Mouse (Mus musculus): ENCODE results near the gene Atp11a. TPM values are rescaled to one million over a fixed set of nuclear protein-coding genes. Genes with fewer than 3 reads are reported as not detected.

Atp11a gene
- total RNA-seq, 1 experiment: 65.9 TPM

DNA sequence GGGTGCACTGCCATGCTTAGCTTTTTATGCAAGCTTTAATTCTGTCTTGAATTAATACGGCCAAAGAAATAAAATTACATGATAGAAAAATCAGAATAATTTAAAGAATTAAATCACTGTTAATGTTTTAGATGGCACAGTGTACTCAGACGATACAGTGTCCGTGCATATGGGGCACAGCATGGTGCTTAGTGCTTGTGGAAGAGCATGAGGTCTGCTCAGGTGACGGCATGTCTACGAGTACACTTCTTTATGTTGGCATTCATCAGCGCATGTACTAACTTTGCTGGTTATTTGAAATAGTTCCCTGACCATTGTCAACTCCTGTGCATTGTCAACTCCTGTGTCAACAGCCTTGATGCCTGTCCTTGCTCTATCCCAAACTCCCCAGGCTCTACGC is 12.5 kb downstream of the Atp11a start:
- Histone ChIP-seq H3K9me3 (ENCODE audit: control insufficient read depth, insufficient read depth, low read depth, low read length) (no peaks in the 10 kb centered on the region), H3K4me1 (ENCODE audit: control insufficient read depth in 2 of 2, insufficient read depth in 2 of 2, low read length in 2 of 2, poor library complexity in 1 of 2) (no peaks in the 10 kb centered on the region), H3K27ac (ENCODE audit: insufficient read depth, low read depth, low read length, poor library complexity, severe bottlenecking) (no peak overlapping the region), H3K9ac (ENCODE audit: insufficient read depth, low read depth, low read length, poor library complexity, severe bottlenecking) (no peak overlapping the region), H3K36me3 (ENCODE audit: control insufficient read depth, insufficient read depth, low read length, poor library complexity, severe bottlenecking) (no peaks in the 10 kb centered on the region; the same call in 1 of the 2 replicates), H3K4me3 (ENCODE audit: insufficient read depth in 1 of 2, low read depth in 1 of 2, low read length in 2 of 2, poor library complexity in 1 of 2, severe bottlenecking in 1 of 2) (no peak overlapping the region)
- in situ Hi-C loops (cut with MboI; ENCODE audit: low sequenced_read_pairs in 2 of 2, unreplicated experiment in 2 of 2): no loop called here
- TF ChIP-seq ZNF384 (IDR thresholded peaks at IDR 0.05; ENCODE audit: low read depth, low read length) (no peak), CHD2 (IDR thresholded peaks at IDR 0.05; ENCODE audit: low read depth, low read length) (no peak), HCFC1 (IDR thresholded peaks at IDR 0.05; ENCODE audit: borderline replicate concordance, insufficient read depth, low read length) (no peak), MAFK (IDR thresholded peaks at IDR 0.05; ENCODE audit: insufficient read depth, low read depth, low read length) (no peak), ZC3H11A (IDR thresholded peaks at IDR 0.05; ENCODE audit: borderline replicate concordance, low read depth, low read length) (no peak)
- DNase-seq (ENCODE audit: low read depth, low spot score): no peak

DNA sequence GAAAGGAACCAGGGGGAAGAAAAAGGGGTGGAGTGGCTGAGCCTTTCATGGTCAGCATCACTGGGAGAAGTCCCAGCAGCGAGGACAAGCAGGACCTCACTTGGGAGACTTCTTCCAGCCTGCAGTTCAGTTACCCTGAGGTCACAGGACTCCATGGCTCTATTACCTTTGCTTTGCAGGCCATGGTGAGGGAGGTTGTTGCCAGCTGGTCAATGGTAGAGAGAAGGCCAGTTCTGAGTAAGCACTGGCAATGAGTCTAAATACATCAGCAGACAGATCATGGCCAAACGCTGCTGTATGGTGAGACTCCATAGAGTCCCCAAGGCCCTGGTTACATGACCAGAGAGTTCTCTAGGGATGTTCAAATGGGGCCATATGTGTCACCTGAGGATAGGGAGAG is 15.5 kb downstream of the Atp11a start:
- DNase-seq (ENCODE audit: low read depth, low spot score): no peak
- no peak for TF ChIP-seq MAFK (IDR thresholded peaks at IDR 0.05; ENCODE audit: insufficient read depth, low read depth, low read length)
- no peak for TF ChIP-seq CHD2 (IDR thresholded peaks at IDR 0.05; ENCODE audit: low read depth, low read length)
- no peak for TF ChIP-seq HCFC1 (IDR thresholded peaks at IDR 0.05; ENCODE audit: borderline replicate concordance, insufficient read depth, low read length)
- no peak for TF ChIP-seq ZC3H11A (IDR thresholded peaks at IDR 0.05; ENCODE audit: borderline replicate concordance, low read depth, low read length)
- TF ChIP-seq ZNF384 (IDR thresholded peaks at IDR 0.05; ENCODE audit: low read depth, low read length): no peak
- no peaks in the 10 kb centered on the region for H3K4me1 ChIP-seq (ENCODE audit: control insufficient read depth in 2 of 2, insufficient read depth in 2 of 2, low read length in 2 of 2, poor library complexity in 1 of 2)
- H3K4me3 ChIP-seq (ENCODE audit: insufficient read depth in 1 of 2, low read depth in 1 of 2, low read length in 2 of 2, poor library complexity in 1 of 2, severe bottlenecking in 1 of 2): no peak overlapping the region
- no peaks in the 10 kb centered on the region for H3K36me3 ChIP-seq (ENCODE audit: control insufficient read depth, insufficient read depth, low read length, poor library complexity, severe bottlenecking)
- H3K9me3 ChIP-seq (ENCODE audit: control insufficient read depth, insufficient read depth, low read depth, low read length): no peaks in the 10 kb centered on the region
- in situ Hi-C loops (cut with MboI; ENCODE audit: low sequenced_read_pairs in 2 of 2, unreplicated experiment in 2 of 2): no loop called here
- H3K9ac ChIP-seq (ENCODE audit: insufficient read depth, low read depth, low read length, poor library complexity, severe bottlenecking): no peak overlapping the region
- no peak overlapping the region for H3K27ac ChIP-seq (ENCODE audit: insufficient read depth, low read depth, low read length, poor library complexity, severe bottlenecking)

DNA sequence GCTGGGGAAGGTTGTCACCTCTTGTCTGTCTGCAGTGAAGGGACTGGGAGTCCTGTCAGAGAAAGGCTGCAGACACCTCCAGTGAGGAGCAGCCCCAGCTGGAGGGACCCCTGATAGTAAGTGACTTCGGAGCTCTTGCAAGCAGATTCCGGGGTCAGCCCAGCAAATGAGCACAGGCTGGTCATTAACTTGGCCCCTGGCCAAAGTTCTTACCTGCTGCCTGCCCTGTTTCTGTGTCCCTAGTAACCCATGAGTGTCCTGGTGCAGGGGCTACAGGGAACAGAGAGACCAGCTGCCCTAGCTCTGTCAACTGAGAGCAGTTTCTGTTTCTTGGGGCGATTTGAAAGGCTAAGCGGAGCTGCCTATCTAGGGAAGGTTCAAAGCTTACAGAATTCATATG is 17.1 kb downstream of the Atp11a start:
- no peak overlapping the region for H3K9ac ChIP-seq (ENCODE audit: insufficient read depth, low read depth, low read length, poor library complexity, severe bottlenecking)
- H3K27ac ChIP-seq (ENCODE audit: insufficient read depth, low read depth, low read length, poor library complexity, severe bottlenecking): no peak overlapping the region
- H3K4me1 ChIP-seq (ENCODE audit: control insufficient read depth in 2 of 2, insufficient read depth in 2 of 2, low read length in 2 of 2, poor library complexity in 1 of 2): no peaks in the 10 kb centered on the region
- in situ Hi-C loops (cut with MboI; ENCODE audit: low sequenced_read_pairs in 2 of 2, unreplicated experiment in 2 of 2): no loop called here
- TF ChIP-seq ZNF384 (IDR thresholded peaks at IDR 0.05; ENCODE audit: low read depth, low read length): no peak
- TF ChIP-seq ZC3H11A (IDR thresholded peaks at IDR 0.05; ENCODE audit: borderline replicate concordance, low read depth, low read length): no peak
- TF ChIP-seq MAFK (IDR thresholded peaks at IDR 0.05; ENCODE audit: insufficient read depth, low read depth, low read length): no peak
- TF ChIP-seq CHD2 (IDR thresholded peaks at IDR 0.05; ENCODE audit: low read depth, low read length): no peak
- no peak for TF ChIP-seq HCFC1 (IDR thresholded peaks at IDR 0.05; ENCODE audit: borderline replicate concordance, insufficient read depth, low read length)
- no peak overlapping the region for H3K4me3 ChIP-seq (ENCODE audit: insufficient read depth in 1 of 2, low read depth in 1 of 2, low read length in 2 of 2, poor library complexity in 1 of 2, severe bottlenecking in 1 of 2)
- no peaks in the 10 kb centered on the region for H3K36me3 ChIP-seq (ENCODE audit: control insufficient read depth, insufficient read depth, low read length, poor library complexity, severe bottlenecking)
- no peak for DNase-seq (ENCODE audit: low read depth, low spot score)
- H3K9me3 ChIP-seq (ENCODE audit: control insufficient read depth, insufficient read depth, low read depth, low read length): no peaks in the 10 kb centered on the region

DNA sequence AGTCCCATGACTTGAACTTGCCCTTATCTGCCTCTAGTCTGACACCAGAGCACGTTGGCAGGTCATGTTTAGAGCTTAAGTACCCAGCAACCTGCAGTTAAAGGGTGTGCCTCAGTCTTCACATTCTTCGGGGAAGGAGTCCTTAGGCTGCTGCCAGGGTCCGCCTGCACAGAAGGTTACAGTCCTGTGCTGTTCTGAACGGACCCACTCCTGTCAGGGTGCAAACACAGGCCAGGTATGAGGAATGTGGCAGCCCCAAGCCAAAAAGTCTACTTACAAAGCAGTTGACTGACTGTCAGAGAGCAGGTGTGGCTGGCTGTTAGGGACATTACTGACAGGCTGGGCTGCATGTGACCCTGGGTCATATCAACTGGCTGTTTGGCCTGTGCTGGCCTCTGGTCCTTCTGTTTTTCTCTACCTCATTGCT is 18.1 kb downstream of the Atp11a start:
- Histone ChIP-seq H3K9ac (ENCODE audit: insufficient read depth, low read depth, low read length, poor library complexity, severe bottlenecking) (no peak overlapping the region), H3K27ac (ENCODE audit: insufficient read depth, low read depth, low read length, poor library complexity, severe bottlenecking) (no peak overlapping the region)

More for the DNA sequence above, 18.1 kb downstream of the Atp11a start:
- Histone ChIP-seq H3K4me1 (ENCODE audit: control insufficient read depth in 2 of 2, insufficient read depth in 2 of 2, low read length in 2 of 2, poor library complexity in 1 of 2) (no peaks in the 10 kb centered on the region), H3K9me3 (ENCODE audit: control insufficient read depth, insufficient read depth, low read depth, low read length) (no peaks in the 10 kb centered on the region), H3K4me3 (ENCODE audit: insufficient read depth in 1 of 2, low read depth in 1 of 2, low read length in 2 of 2, poor library complexity in 1 of 2, severe bottlenecking in 1 of 2) (no peak overlapping the region), H3K36me3 (ENCODE audit: control insufficient read depth, insufficient read depth, low read length, poor library complexity, severe bottlenecking) (no peaks in the 10 kb centered on the region)
- DNase-seq (ENCODE audit: low read depth, low spot score): no peak
- in situ Hi-C loops (cut with MboI; ENCODE audit: low sequenced_read_pairs in 2 of 2, unreplicated experiment in 2 of 2): no loop called here
- TF ChIP-seq ZNF384 (IDR thresholded peaks at IDR 0.05; ENCODE audit: low read depth, low read length) (no peak), HCFC1 (IDR thresholded peaks at IDR 0.05; ENCODE audit: borderline replicate concordance, insufficient read depth, low read length) (no peak), CHD2 (IDR thresholded peaks at IDR 0.05; ENCODE audit: low read depth, low read length) (no peak), MAFK (IDR thresholded peaks at IDR 0.05; ENCODE audit: insufficient read depth, low read depth, low read length) (no peak), ZC3H11A (IDR thresholded peaks at IDR 0.05; ENCODE audit: borderline replicate concordance, low read depth, low read length) (no peak)
